Mouse (Mus musculus) thymus, adult 2 months (tissue): Measurements from ENCODE around the gene Usp30.

ENCODE experiments used
- CTCF ChIP-seq: fragments of 200-500 bp; IDR thresholded peaks from 2 replicates; pipeline ENCODE4 v1.5.1; 2012; ENCODE audit warnings: mild to moderate bottlenecking, control low read depth, low read length, moderate library complexity, borderline replicate concordance; ENCODE audit not compliant: control insufficient read depth, poor library complexity, insufficient read depth; ENCODE audit errors: extremely low read depth
- POLR2A ChIP-seq: fragments of 200-500 bp; IDR thresholded peaks from 2 replicates; pipeline ENCODE4 v1.6.1; 2012; ENCODE audit warnings: mild to moderate bottlenecking, low read length, control low read depth, moderate library complexity; ENCODE audit not compliant: control insufficient read depth, poor library complexity, insufficient read depth; ENCODE audit errors: extremely low read depth

DNA sequence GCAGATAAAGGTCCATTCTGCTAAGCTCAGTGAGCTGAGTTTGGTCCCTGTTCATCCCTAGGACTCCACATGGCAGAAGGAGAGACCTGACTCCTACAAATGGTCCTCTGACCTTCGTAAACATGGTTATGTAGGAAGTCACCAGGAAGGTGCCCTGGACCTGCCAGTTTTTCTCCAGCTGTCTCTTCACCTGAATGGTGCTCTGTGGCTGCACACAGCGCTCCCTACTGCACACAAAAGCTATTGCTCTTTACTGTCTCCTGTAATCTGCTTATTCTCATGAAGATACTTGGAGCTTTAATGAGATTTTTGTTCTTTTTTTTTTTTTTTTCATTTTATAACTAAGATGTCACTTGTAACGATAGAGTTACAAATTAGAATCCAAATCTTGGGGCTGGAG lies 18.7 kb upstream of the Usp30 start:
- no peak for TF ChIP-seq CTCF
- TF ChIP-seq POLR2A: no peak
